Mouse (Mus musculus) forebrain, embryonic 14.5 days (tissue): ENCODE measurements around the gene Mxra7. TPM values are rescaled to one million over a fixed set of nuclear protein-coding genes. Genes with fewer than 3 reads are reported as not detected.
"Not testable (repeated sequence)": the region's sequence is repeated elsewhere in the genome, so short reads cannot be mapped to it uniquely, and the experiment has no call there.

Experiments
- ATAC-seq: fragments of 200-750 bp; cut with Nextera tagmentation; 2 replicates; pipeline ENCODE4 v1.8.0; 2017; ENCODE audit warnings: mild to moderate bottlenecking, moderate library complexity
- DNase-seq: peaks from one replicate; pipeline ENCODE4 v3.0.0-alpha.2; 2015; ENCODE audit warnings: low spot score
- H3K27ac ChIP-seq: fragments of 300-500 bp; sonication (generic); 2 replicates; pipeline ENCODE4 v1.5.1; 2014; ENCODE audit warnings: low read depth, mild to moderate bottlenecking, control low read depth, low read length, moderate library complexity
- H3K27me3 ChIP-seq: fragments of 300-500 bp; sonication (generic); replicated peaks from 2 replicates; pipeline ENCODE4 v1.6.1; 2014; ENCODE audit warnings: low read length, control low read depth, mixed read lengths; ENCODE audit not compliant: control insufficient read depth, insufficient read depth
- H3K36me3 ChIP-seq: fragments of 300-500 bp; sonication (generic); 2 replicates; pipeline ENCODE4 v1.6.1; 2014; ENCODE audit warnings: low read length, control low read depth; ENCODE audit not compliant: control insufficient read depth, insufficient read depth
- H3K4me1 ChIP-seq: fragments of 300-500 bp; sonication (generic); 2 replicates; pipeline ENCODE4 v1.6.1; 2014; ENCODE audit warnings: antibody characterized with exemption, low read length, control low read depth; ENCODE audit not compliant: control insufficient read depth, insufficient read depth
- H3K4me2 ChIP-seq: fragments of 300-500 bp; sonication (generic); 2 replicates; pipeline ENCODE4 v1.6.1; 2014; ENCODE audit warnings: mild to moderate bottlenecking, control low read depth, low read length
- H3K4me3 ChIP-seq: fragments of 300-500 bp; sonication (generic); 2 replicates; pipeline ENCODE4 v1.5.1; 2014; ENCODE audit warnings: low read depth, low read length, control low read depth
- H3K9ac ChIP-seq: fragments of 300-500 bp; sonication (generic); 2 replicates; pipeline ENCODE4 v1.6.1; 2014; ENCODE audit warnings: mild to moderate bottlenecking, low read length, control low read depth, moderate library complexity
- H3K9me3 ChIP-seq: fragments of 300-500 bp; sonication (generic); replicated peaks from 2 replicates; pipeline ENCODE4 v1.6.1; 2016; ENCODE audit warnings: low read length, control low read depth, mixed read lengths; ENCODE audit not compliant: control insufficient read depth
- WGBS: fragments of 180-500 bp; shearing (Covaris S2); extraction: QIAGEN DNeasy Blood & Tissue Kit; methylation state at CpG from one replicate; pipeline ENCODE4 v1.1.7; 2014; 5-methylcytosine and 5-hydroxymethylcytosine counted together
- polyA plus RNA-seq: library from polyadenylated mRNA; unstranded; fragments of >200 nt; fragmentation: Nextera tagmentation; extraction: Ambion mirVana; gene quantifications from 2 replicates; pipeline ENCODE4 v1.2.1, GENCODE M21; 2014

Gene Mxra7
- polyA plus RNA-seq, 1 experiment from 2014 or later: 3.6 TPM

GRCm38 (mm10) chr11:116848877-116849178 is 21.0 kb upstream of the Mxra7 start:
- Histone ChIP-seq H3K36me3 (peaks cover 52% of the 10 kb centered on the region), H3K4me1 (peaks cover 19% of the 10 kb centered on the region)
- not testable (repeated sequence) for ATAC-seq, H3K9me3 ChIP-seq, H3K4me3 ChIP-seq, H3K27ac ChIP-seq, H3K4me2 ChIP-seq, DNase-seq, H3K9ac ChIP-seq, H3K27me3 ChIP-seq
- WGBS: 79% methylated on average over 2 of the region's 2 CpGs

DNA sequence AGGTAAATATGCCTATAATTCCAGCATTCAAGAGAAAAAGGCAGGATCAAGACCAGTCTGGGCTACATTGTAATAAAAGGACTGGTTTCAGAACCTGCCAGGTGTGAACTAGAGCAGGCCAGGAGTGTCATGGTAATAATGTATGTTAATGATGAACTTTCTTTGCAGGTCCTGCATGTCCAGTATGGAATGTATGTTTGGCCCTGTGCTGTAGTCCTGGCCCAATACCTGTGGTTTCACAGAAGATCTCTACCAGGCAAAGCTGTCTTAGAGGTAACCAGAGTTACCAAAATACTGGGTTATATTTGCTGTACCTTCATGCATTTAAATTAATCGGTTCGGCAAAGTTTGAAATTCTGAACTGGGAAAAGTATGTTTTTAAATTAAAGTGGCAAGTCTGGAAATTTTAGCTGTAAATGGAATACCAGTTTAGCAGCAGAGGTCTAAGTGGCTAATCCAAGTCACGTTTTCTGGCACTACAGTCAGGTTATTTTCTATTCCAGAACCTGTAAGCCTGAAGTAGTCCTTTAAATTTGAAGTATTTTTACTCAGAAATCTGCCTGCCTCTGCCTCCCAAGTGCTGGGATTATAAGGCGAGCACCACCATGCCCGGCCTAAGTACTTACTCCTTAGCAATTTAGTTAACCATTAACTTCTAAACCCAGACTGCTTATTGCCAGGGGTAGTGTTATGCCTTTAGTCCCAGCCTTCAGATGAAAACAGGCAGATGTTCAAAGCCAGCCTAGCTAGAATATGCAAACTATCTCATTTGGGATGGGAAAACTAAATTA is 20.4 kb upstream of the Mxra7 start:
- Histone ChIP-seq H3K36me3 (peaks cover 52% of the 10 kb centered on the region), H3K4me2 (no peak overlapping the region), H3K4me1 (peaks cover 20% of the 10 kb centered on the region), H3K9ac (no peak overlapping the region), H3K4me3 (no peak overlapping the region), H3K27me3 (no peaks in the 10 kb centered on the region), H3K9me3 (no peaks in the 10 kb centered on the region), H3K27ac (no peak overlapping the region)
- WGBS: 83% methylated on average over 5 of the region's 5 CpGs
- ATAC-seq (no peak), DNase-seq (no peak)

GRCm38 (mm10) chr11:116847187-116848085 is 19.6 kb upstream of the Mxra7 start:
- no peak overlapping the region for H3K27ac ChIP-seq
- no peaks in the 10 kb centered on the region for H3K27me3 ChIP-seq
- ATAC-seq: no peak

GRCm38 (mm10) chr11:116846593-116847181 is 18.8 kb upstream of the Mxra7 start:
- no peaks in the 10 kb centered on the region for H3K9me3 ChIP-seq
- peaks cover 50% of the 10 kb centered on the region for H3K36me3 ChIP-seq
- ATAC-seq: no peak
- no peaks in the 10 kb centered on the region for H3K27me3 ChIP-seq
- H3K9ac ChIP-seq: no peak overlapping the region
- peaks cover 23% of the 10 kb centered on the region for H3K4me1 ChIP-seq
- no peak overlapping the region for H3K27ac ChIP-seq
- no peak overlapping the region for H3K4me2 ChIP-seq
- no peak for DNase-seq
- H3K4me3 ChIP-seq: no peak overlapping the region
- WGBS: 78% methylated on average over 4 of the region's 4 CpGs

More at GRCm38 (mm10) chr11:116847187-116848085, 19.6 kb upstream of the Mxra7 start:
- no peak for DNase-seq
- Histone ChIP-seq H3K9ac (no peak overlapping the region), H3K9me3 (no peaks in the 10 kb centered on the region), H3K4me2 (no peak overlapping the region), H3K4me3 (no peak overlapping the region), H3K4me1 (peaks cover 20% of the 10 kb centered on the region), H3K36me3 (peaks cover 52% of the 10 kb centered on the region)
- WGBS: 83% methylated on average over 3 of the region's 3 CpGs

DNA sequence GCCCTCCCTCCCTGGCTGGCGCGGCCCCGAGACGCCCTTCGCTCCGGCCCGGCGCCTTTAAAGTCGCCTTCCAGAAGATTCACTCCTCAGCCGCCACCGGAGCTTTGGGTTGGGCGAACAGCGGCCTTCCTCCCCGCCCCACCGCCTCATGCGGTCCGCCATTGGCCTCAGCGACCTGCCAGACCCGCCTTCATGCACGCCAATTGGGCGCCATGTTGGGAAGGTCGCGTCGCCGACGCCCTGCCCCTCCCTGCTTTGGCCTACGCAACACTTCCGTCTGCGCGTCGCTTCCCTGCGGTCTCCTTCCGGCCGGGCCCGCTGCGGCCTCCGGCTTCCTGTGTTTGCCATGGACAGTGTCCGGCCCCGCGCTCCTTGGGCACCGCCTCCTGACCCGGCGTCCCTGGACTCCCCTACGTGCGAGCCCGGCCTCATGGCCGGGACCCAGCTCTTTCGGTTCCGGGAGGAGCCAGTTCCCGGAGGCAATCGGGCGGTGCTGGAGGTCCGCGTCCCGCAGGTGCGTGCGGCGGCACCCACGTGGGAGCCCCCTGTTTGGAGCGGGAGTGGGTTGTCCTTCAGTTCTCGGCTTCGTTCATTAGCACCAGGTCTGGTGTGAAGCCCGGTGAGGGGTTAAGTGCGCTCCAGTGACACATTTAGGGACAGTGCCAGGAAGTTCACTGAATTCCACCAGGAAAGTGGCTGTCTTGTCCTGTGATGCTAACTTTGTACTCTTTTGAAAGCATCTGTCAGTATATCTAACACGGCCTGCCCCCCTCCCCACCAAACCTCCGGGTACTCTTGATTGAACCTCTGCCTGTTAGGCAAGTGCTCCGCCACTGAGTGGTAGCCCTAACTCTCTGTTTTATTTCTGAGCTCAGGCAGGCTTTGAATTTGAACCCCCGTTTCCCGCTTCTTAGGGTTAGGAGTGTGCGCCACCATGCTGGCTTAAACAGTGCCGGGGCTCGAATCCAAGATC is 15.7 kb upstream of the Mxra7 start, which contains the start of the genes Mettl23 and Jmjd6:
Gene Mettl23 (plus strand): TSS at position 18 of the 973 bp plus-strand sequence.
Gene Jmjd6 (minus strand): TSS at position 189 of the 973 bp plus-strand sequence.
- H3K9me3 ChIP-seq: no peaks in the 10 kb centered on the region
- ATAC-seq (peak; percentile 96), DNase-seq (peak; percentile 97)
- peak within 1 kb of the TSS; percentile 97 for H3K27ac ChIP-seq
- peak within 1 kb of the TSS; percentile 85 for H3K4me2 ChIP-seq
- H3K4me1 ChIP-seq: peaks cover 23% of the 10 kb centered on the region
- peak within 1 kb of the TSS; percentile 93 for H3K9ac ChIP-seq
- H3K36me3 ChIP-seq: peaks cover 47% of the 10 kb centered on the region
- WGBS: under 1% methylated on average over 70 of the region's 72 CpGs
- peak within 1 kb of the TSS; percentile 73 for H3K4me3 ChIP-seq
- H3K27me3 ChIP-seq: no peaks in the 10 kb centered on the region

DNA sequence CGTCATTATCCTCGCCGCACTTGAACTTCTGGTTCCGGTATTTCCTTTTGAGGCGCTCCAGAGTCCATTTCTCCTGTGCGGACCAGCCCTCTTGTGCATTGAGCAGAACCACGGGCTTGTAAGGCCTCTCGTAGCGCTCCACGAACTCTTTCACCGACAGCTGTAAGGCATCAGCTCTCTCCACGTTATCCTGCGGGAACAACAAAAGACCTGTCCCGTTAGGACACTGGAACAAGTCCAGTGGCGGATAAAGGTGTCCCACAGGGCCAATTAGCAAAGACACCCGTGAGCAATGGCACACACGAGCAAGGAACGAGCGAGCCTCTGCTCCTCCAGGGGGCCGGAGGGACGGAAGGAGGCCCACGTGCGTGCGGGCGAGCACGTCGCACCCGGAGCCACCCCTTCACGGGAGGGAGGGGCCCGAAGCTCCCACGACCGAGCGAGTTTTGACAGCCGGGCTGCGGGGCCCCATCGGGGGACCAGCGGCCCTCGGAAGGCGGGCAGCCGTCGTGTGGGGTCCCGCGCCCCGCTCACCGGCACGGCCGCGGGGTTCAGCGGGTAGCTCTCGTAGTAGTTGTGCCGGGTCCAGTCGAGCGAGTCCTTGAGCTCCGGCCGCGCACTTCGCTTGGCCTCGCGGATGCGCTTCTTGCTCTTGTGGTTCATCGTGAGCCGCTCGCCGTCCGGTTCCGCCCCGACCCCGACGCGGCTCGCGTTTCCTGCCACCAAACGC is 14.8 kb upstream of the Mxra7 start:
- peak; percentile 67 for ATAC-seq
- no peaks in the 10 kb centered on the region for H3K9me3 ChIP-seq
- H3K36me3 ChIP-seq: peaks cover 47% of the 10 kb centered on the region
- H3K4me2 ChIP-seq: peak overlapping the region; percentile 85
- H3K4me1 ChIP-seq: peaks cover 23% of the 10 kb centered on the region
- peak; percentile 76 for DNase-seq
- H3K9ac ChIP-seq: peak overlapping the region; percentile 93
- H3K4me3 ChIP-seq: peak overlapping the region; percentile 73
- under 1% methylated on average over 71 of the region's 73 CpGs for WGBS
- H3K27ac ChIP-seq: peak overlapping the region; percentile 97
- H3K27me3 ChIP-seq: no peaks in the 10 kb centered on the region

GRCm38 (mm10) chr11:116840748-116841147 is 12.9 kb upstream of the Mxra7 start:
- ATAC-seq (no peak), DNase-seq (no peak)
- WGBS: 82% methylated on average over 4 of the region's 4 CpGs
- Histone ChIP-seq H3K4me1 (peaks cover 23% of the 10 kb centered on the region), H3K27me3 (no peaks in the 10 kb centered on the region), H3K27ac (no peak overlapping the region), H3K9ac (no peak overlapping the region), H3K4me3 (peak overlapping the region; percentile 1), H3K9me3 (no peaks in the 10 kb centered on the region), H3K4me2 (peak overlapping the region; percentile 85), H3K36me3 (peaks cover 54% of the 10 kb centered on the region)
